Mouse (Mus musculus): Measurements from ENCODE around the gene Tor3a. TPM values are rescaled to one million over a fixed set of nuclear protein-coding genes. Genes with fewer than 3 reads are reported as not detected.
A peak's percentile ranks its signal among the peaks of the same experiment; 100 is the strongest.

The Tor3a gene
- polyA plus RNA-seq, 1 experiment: 12.7 TPM

GRCm38 (mm10) chr1:156644780-156645523 is 29.2 kb downstream of the Tor3a start:
- Histone ChIP-seq H3K4me1 (ENCODE audit: control insufficient read depth, insufficient read depth, low read length) (peaks cover 5% of the 10 kb centered on the region), H3K4me3 (ENCODE audit: insufficient read depth, low read depth, low read length) (no peak overlapping the region), H3K27ac (ENCODE audit: insufficient read depth, low read depth, low read length) (peak overlapping the region; percentile 39; the same call in 1 of the 2 replicates), H3K36me3 (ENCODE audit: control insufficient read depth, insufficient read depth, low read length) (no peaks in the 10 kb centered on the region; the same call in none of the 2 replicates), H3K27me3 (replicated peaks; ENCODE audit: control insufficient read depth, insufficient read depth, low read length) (no peaks in the 10 kb centered on the region)
- 56% methylated on average over 13 of the region's 13 CpGs for WGBS
- peak; percentile 68 for DNase-seq
- no peak for TF ChIP-seq CTCF (conservative IDR thresholded peaks at IDR 0.05; ENCODE audit: insufficient read depth, insufficient read length, low read depth, low read length)
- TF ChIP-seq POLR2A (IDR thresholded peaks at IDR 0.05; ENCODE audit: low read depth, low read length): no peak

GRCm38 (mm10) chr1:156644061-156644460 is 30.1 kb downstream of the Tor3a start:
- no peak for DNase-seq
- no peak overlapping the region for H3K27ac ChIP-seq (ENCODE audit: insufficient read depth, low read depth, low read length)
- no peaks in the 10 kb centered on the region; the same call in none of the 2 replicates for H3K36me3 ChIP-seq (ENCODE audit: control insufficient read depth, insufficient read depth, low read length)
- TF ChIP-seq POLR2A (IDR thresholded peaks at IDR 0.05; ENCODE audit: low read depth, low read length) (no peak), CTCF (conservative IDR thresholded peaks at IDR 0.05; ENCODE audit: insufficient read depth, insufficient read length, low read depth, low read length) (no peak)
- H3K4me1 ChIP-seq (ENCODE audit: control insufficient read depth, insufficient read depth, low read length): peaks cover 5% of the 10 kb centered on the region
- WGBS: 68% methylated on average over 10 of the region's 10 CpGs
- H3K4me3 ChIP-seq (ENCODE audit: insufficient read depth, low read depth, low read length): no peak overlapping the region
- no peaks in the 10 kb centered on the region for H3K27me3 ChIP-seq (replicated peaks; ENCODE audit: control insufficient read depth, insufficient read depth, low read length)

- DNase-seq: no peak
- 74% methylated on average over 12 of the region's 12 CpGs for WGBS
- H3K4me1 ChIP-seq (ENCODE audit: control insufficient read depth, insufficient read depth, low read length): peaks cover 5% of the 10 kb centered on the region
- no peaks in the 10 kb centered on the region; the same call in 1 of the 2 replicates for H3K36me3 ChIP-seq (ENCODE audit: control insufficient read depth, insufficient read depth, low read length)
- H3K27ac ChIP-seq (ENCODE audit: insufficient read depth, low read depth, low read length): no peak overlapping the region
- no peaks in the 10 kb centered on the region for H3K27me3 ChIP-seq (replicated peaks; ENCODE audit: control insufficient read depth, insufficient read depth, low read length)
- TF ChIP-seq CTCF (conservative IDR thresholded peaks at IDR 0.05; ENCODE audit: insufficient read depth, insufficient read length, low read depth, low read length) (no peak), POLR2A (IDR thresholded peaks at IDR 0.05; ENCODE audit: low read depth, low read length) (no peak)
- no peak overlapping the region for H3K4me3 ChIP-seq (ENCODE audit: insufficient read depth, low read depth, low read length)
Measured at GRCm38 (mm10) chr1:156642813-156643212, 31.3 kb downstream of the Tor3a start.

- Histone ChIP-seq H3K27ac (ENCODE audit: insufficient read depth, low read depth, low read length) (no peak overlapping the region), H3K4me1 (ENCODE audit: control insufficient read depth, insufficient read depth, low read length) (peaks cover 5% of the 10 kb centered on the region), H3K4me3 (ENCODE audit: insufficient read depth, low read depth, low read length) (no peak overlapping the region), H3K27me3 (replicated peaks; ENCODE audit: control insufficient read depth, insufficient read depth, low read length) (no peaks in the 10 kb centered on the region), H3K36me3 (ENCODE audit: control insufficient read depth, insufficient read depth, low read length) (no peaks in the 10 kb centered on the region; the same call in 1 of the 2 replicates)
- no peak for DNase-seq
- TF ChIP-seq CTCF (conservative IDR thresholded peaks at IDR 0.05; ENCODE audit: insufficient read depth, insufficient read length, low read depth, low read length) (no peak), POLR2A (IDR thresholded peaks at IDR 0.05; ENCODE audit: low read depth, low read length) (no peak)
- 86% methylated on average over 10 of the region's 10 CpGs for WGBS
Measured at GRCm38 (mm10) chr1:156641808-156642207, 32.3 kb downstream of the Tor3a start.

GRCm38 (mm10) chr1:156640577-156640976 is 33.6 kb downstream of the Tor3a start:
- Histone ChIP-seq H3K27ac (ENCODE audit: insufficient read depth, low read depth, low read length) (no peak overlapping the region), H3K27me3 (replicated peaks; ENCODE audit: control insufficient read depth, insufficient read depth, low read length) (no peaks in the 10 kb centered on the region), H3K4me1 (ENCODE audit: control insufficient read depth, insufficient read depth, low read length) (peaks cover 5% of the 10 kb centered on the region), H3K36me3 (ENCODE audit: control insufficient read depth, insufficient read depth, low read length) (no peaks in the 10 kb centered on the region; the same call in none of the 2 replicates), H3K4me3 (ENCODE audit: insufficient read depth, low read depth, low read length) (no peak overlapping the region)
- DNase-seq: peak; percentile 28
- whole genome bisulfite sequencing: 76% methylated on average over 4 of the region's 4 CpGs
- TF ChIP-seq POLR2A (IDR thresholded peaks at IDR 0.05; ENCODE audit: low read depth, low read length) (no peak), CTCF (conservative IDR thresholded peaks at IDR 0.05; ENCODE audit: insufficient read depth, insufficient read length, low read depth, low read length) (peak; percentile 32; the same call in 1 of the 2 replicates)

- TF ChIP-seq CTCF (conservative IDR thresholded peaks at IDR 0.05; ENCODE audit: insufficient read depth, insufficient read length, low read depth, low read length): no peak
Measured at GRCm38 (mm10) chr1:156639455-156639854, 34.7 kb downstream of the Tor3a start.

GRCm38 (mm10) chr1:156635148-156635547 is 39.0 kb downstream of the Tor3a start:
- H3K4me1 ChIP-seq (ENCODE audit: control insufficient read depth, insufficient read depth, low read length): no peaks in the 10 kb centered on the region
- DNase-seq: no peak
- 91% methylated on average over 2 of the region's 2 CpGs for WGBS
- H3K27ac ChIP-seq (ENCODE audit: insufficient read depth, low read depth, low read length): no peak overlapping the region
- H3K27me3 ChIP-seq (replicated peaks; ENCODE audit: control insufficient read depth, insufficient read depth, low read length): no peaks in the 10 kb centered on the region
- no peak overlapping the region for H3K4me3 ChIP-seq (ENCODE audit: insufficient read depth, low read depth, low read length)
- H3K36me3 ChIP-seq (ENCODE audit: control insufficient read depth, insufficient read depth, low read length): no peaks in the 10 kb centered on the region; the same call in 1 of the 2 replicates
- TF ChIP-seq POLR2A (IDR thresholded peaks at IDR 0.05; ENCODE audit: low read depth, low read length) (no peak), CTCF (conservative IDR thresholded peaks at IDR 0.05; ENCODE audit: insufficient read depth, insufficient read length, low read depth, low read length) (no peak)

More at GRCm38 (mm10) chr1:156639455-156639854, 34.7 kb downstream of the Tor3a start:
- no peak overlapping the region for H3K4me3 ChIP-seq (ENCODE audit: insufficient read depth, low read depth, low read length)
- 89% methylated on average over 5 of the region's 5 CpGs for WGBS
- no peaks in the 10 kb centered on the region for H3K4me1 ChIP-seq (ENCODE audit: control insufficient read depth, insufficient read depth, low read length)
- no peaks in the 10 kb centered on the region; the same call in none of the 2 replicates for H3K36me3 ChIP-seq (ENCODE audit: control insufficient read depth, insufficient read depth, low read length)
- no peaks in the 10 kb centered on the region for H3K27me3 ChIP-seq (replicated peaks; ENCODE audit: control insufficient read depth, insufficient read depth, low read length)
- H3K27ac ChIP-seq (ENCODE audit: insufficient read depth, low read depth, low read length): no peak overlapping the region
- no peak for DNase-seq

Measured in kidney, adult 2 months (tissue).